Mouse (Mus musculus) neural tube, embryonic 13.5 days (tissue): Measurements from ENCODE around the gene Vps26a. TPM values are rescaled to one million over a fixed set of nuclear protein-coding genes. Genes with fewer than 3 reads are reported as not detected.

Experiments
- ATAC-seq: fragments of 200-750 bp; cut with Nextera tagmentation; 2 replicates; pipeline ENCODE4 v1.8.0; 2017; ENCODE audit warnings: low read depth, mild to moderate bottlenecking, moderate TSS enrichment, moderate library complexity
- H3K27ac ChIP-seq: fragments of 300-500 bp; sonication (generic); replicated peaks from 2 replicates; pipeline ENCODE4 v1.5.1; 2015; ENCODE audit warnings: moderate library complexity, mild to moderate bottlenecking, inconsistent platforms
- H3K27me3 ChIP-seq: fragments of 300-500 bp; sonication (generic); 2 replicates; pipeline ENCODE4 v1.6.1; 2015; ENCODE audit warnings: mild to moderate bottlenecking, inconsistent platforms
- H3K36me3 ChIP-seq: fragments of 300-500 bp; sonication (generic); 2 replicates; pipeline ENCODE4 v1.6.1; 2015; ENCODE audit warnings: mild to moderate bottlenecking, inconsistent platforms
- H3K4me1 ChIP-seq: fragments of 300-500 bp; sonication (generic); replicated peaks from 2 replicates; pipeline ENCODE4 v1.6.1; 2015; ENCODE audit warnings: inconsistent platforms
- H3K4me2 ChIP-seq: fragments of 300-500 bp; sonication (generic); 2 replicates; pipeline ENCODE4 v1.6.1; 2015; ENCODE audit warnings: inconsistent platforms, mild to moderate bottlenecking, moderate library complexity
- H3K4me3 ChIP-seq: fragments of 300-500 bp; sonication (generic); 2 replicates; pipeline ENCODE4 v1.5.1; 2015; ENCODE audit warnings: mild to moderate bottlenecking, inconsistent platforms
- H3K9ac ChIP-seq: fragments of 300-500 bp; sonication (generic); 2 replicates; pipeline ENCODE4 v1.6.1; 2015; ENCODE audit warnings: moderate library complexity, mild to moderate bottlenecking, inconsistent platforms
- H3K9me3 ChIP-seq: fragments of 300-500 bp; sonication (generic); 2 replicates; pipeline ENCODE4 v1.6.1; 2016; ENCODE audit warnings: inconsistent platforms
- WGBS: fragments of 180-500 bp; shearing (Covaris S2); methylation state at CpG from one replicate; pipeline ENCODE4 v1.1.7; 2015; 5-methylcytosine and 5-hydroxymethylcytosine counted together
- polyA plus RNA-seq: library from polyadenylated mRNA; unstranded; fragments of >200 nt; fragmentation: Nextera tagmentation; extraction: Ambion mirVana; gene quantifications from 2 replicates; pipeline ENCODE4 v1.2.1, GENCODE M21; 2015

Gene Vps26a
- polyA plus RNA-seq, 1 experiment from 2014 or later: 67.0 TPM

DNA sequence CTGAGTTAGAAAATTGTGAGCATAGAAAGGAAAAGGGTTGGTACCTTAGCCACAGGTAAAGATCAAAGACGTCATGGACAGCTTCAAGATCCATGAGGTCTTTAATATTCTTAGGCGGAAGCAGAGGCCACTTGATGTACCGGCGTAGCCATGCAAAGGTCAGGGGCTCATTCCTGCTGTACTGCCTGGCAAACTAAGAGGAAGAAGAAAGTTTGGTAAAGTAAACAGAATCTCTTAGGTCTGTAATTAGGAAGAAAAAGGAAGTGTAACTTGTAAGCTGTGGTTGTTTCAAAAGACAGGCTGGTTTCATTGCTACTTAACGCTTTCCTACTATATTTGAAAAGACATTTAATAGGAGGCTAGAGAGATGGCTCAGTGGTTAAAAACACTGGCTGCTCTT, 56.2 kb downstream of the Vps26a start:
- Histone ChIP-seq H3K9me3 (no peaks in the 10 kb centered on the region), H3K27ac (no peak overlapping the region), H3K4me3 (no peak overlapping the region), H3K4me1 (no peaks in the 10 kb centered on the region), H3K27me3 (no peaks in the 10 kb centered on the region), H3K9ac (no peak overlapping the region), H3K4me2 (no peak overlapping the region), H3K36me3 (peaks cover 76% of the 10 kb centered on the region)
- 93% methylated on average over 5 of the region's 5 CpGs for WGBS
- ATAC-seq: no peak

GRCm38 (mm10) chr10:62425081-62425871, 61.3 kb downstream of the Vps26a start:
- Histone ChIP-seq H3K27ac (no peak overlapping the region), H3K4me1 (no peaks in the 10 kb centered on the region), H3K27me3 (no peaks in the 10 kb centered on the region), H3K36me3 (peaks cover 27% of the 10 kb centered on the region), H3K4me2 (no peak overlapping the region), H3K9me3 (no peaks in the 10 kb centered on the region), H3K4me3 (no peak overlapping the region), H3K9ac (no peak overlapping the region)
- 55% methylated on average over 9 of the region's 9 CpGs for WGBS
- peak; percentile 23; the same call in 1 of the 2 replicates for ATAC-seq

GRCm38 (mm10) chr10:62422255-62422654, 64.3 kb downstream of the Vps26a start, which contains the start of gene Hkdc1:
Gene Hkdc1 (minus strand): TSS chr10:62422491.
- H3K9ac ChIP-seq: no peak within 1 kb of the TSS
- H3K27me3 ChIP-seq: no peaks in the 10 kb centered on the region
- no peak within 1 kb of the TSS for H3K4me3 ChIP-seq
- no peak within 1 kb of the TSS for H3K4me2 ChIP-seq
- no peaks in the 10 kb centered on the region for H3K9me3 ChIP-seq
- no peaks in the 10 kb centered on the region for H3K36me3 ChIP-seq
- 38% methylated on average over 15 of the region's 15 CpGs for WGBS
- H3K27ac ChIP-seq: no peak within 1 kb of the TSS
- no peaks in the 10 kb centered on the region for H3K4me1 ChIP-seq
- no peak for ATAC-seq

DNA sequence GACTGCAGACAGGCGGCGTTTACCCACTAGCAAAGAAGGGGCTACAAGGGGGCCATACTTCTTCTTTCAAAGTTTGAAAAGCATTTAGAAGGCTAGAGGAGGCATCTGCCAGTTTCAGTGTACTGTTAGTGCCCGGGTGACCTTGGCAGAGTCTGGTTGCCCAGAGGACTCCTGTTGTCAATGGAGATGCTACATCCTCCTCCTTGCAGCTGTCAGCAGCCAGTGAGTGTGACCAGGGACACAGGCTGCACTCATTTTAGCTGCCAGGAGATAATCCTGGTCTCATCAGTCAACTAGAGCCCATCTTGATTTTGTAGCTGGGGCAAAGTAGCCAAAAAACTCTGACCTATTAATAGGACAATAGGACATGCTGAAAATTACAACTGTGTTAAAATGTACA, 65.5 kb downstream of the Vps26a start:
- Histone ChIP-seq H3K4me1 (no peaks in the 10 kb centered on the region), H3K4me3 (no peak overlapping the region), H3K4me2 (no peak overlapping the region), H3K27ac (no peak overlapping the region), H3K36me3 (no peaks in the 10 kb centered on the region), H3K9me3 (no peaks in the 10 kb centered on the region), H3K9ac (no peak overlapping the region), H3K27me3 (no peaks in the 10 kb centered on the region)
- no peak for ATAC-seq
- 80% methylated on average over 3 of the region's 3 CpGs for WGBS

DNA sequence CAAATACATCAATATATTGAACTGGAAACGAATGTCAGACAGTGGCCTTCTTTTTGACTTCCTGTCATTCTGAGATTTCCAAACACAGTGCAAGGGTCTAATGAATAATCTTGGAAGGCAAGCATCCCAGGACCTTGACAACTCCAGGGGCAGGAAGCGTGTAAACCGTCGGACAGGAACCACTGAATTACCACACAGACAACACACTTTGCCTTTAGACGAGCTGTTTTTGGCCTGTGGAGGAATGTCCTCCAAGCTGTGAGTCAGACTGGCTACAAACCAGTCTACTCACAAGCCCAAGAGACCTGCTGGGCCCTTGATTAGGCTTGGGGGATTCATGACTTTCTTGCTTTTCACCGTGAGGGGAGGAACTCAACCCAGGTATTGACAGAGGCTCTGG, 66.2 kb downstream of the Vps26a start:
- ATAC-seq: no peak
- Histone ChIP-seq H3K27me3 (no peaks in the 10 kb centered on the region), H3K4me3 (no peak overlapping the region), H3K4me1 (no peaks in the 10 kb centered on the region), H3K36me3 (no peaks in the 10 kb centered on the region), H3K9ac (no peak overlapping the region), H3K27ac (no peak overlapping the region), H3K9me3 (no peaks in the 10 kb centered on the region), H3K4me2 (no peak overlapping the region)
- WGBS: 70% methylated on average over 6 of the region's 6 CpGs

DNA sequence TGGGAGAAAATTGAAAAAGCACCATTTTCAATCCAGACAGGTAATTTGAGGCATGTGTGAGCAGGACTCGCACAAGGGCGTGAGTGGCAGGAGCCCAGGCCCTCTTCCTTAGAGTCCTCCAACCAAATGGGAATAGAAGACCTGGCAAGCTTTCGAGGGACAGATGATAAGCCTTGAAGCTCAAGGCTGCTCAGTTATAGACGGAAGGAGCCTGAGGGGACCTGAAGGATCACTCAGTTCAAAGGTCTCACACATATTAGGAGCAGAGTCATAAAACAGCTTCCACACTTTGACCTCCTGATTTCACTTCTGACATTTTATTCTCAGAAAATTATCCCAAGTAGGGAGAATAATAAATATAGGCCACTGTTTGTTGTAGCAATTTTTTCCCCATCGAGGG, 67.2 kb downstream of the Vps26a start:
- Histone ChIP-seq H3K9ac (no peak overlapping the region), H3K27me3 (no peaks in the 10 kb centered on the region), H3K4me2 (no peak overlapping the region), H3K27ac (no peak overlapping the region), H3K4me3 (no peak overlapping the region), H3K9me3 (no peaks in the 10 kb centered on the region), H3K36me3 (no peaks in the 10 kb centered on the region), H3K4me1 (no peaks in the 10 kb centered on the region)
- no peak for ATAC-seq
- 84% methylated on average over 5 of the region's 5 CpGs for WGBS

- Histone ChIP-seq H3K4me2 (no peak overlapping the region), H3K27me3 (no peaks in the 10 kb centered on the region), H3K27ac (no peak overlapping the region), H3K36me3 (no peaks in the 10 kb centered on the region), H3K9me3 (no peaks in the 10 kb centered on the region), H3K4me1 (no peaks in the 10 kb centered on the region), H3K4me3 (no peak overlapping the region), H3K9ac (no peak overlapping the region)
- 41% methylated on average over 7 of the region's 7 CpGs for WGBS
- ATAC-seq: no peak
Measured at GRCm38 (mm10) chr10:62418831-62419356, 67.7 kb downstream of the Vps26a start.

DNA sequence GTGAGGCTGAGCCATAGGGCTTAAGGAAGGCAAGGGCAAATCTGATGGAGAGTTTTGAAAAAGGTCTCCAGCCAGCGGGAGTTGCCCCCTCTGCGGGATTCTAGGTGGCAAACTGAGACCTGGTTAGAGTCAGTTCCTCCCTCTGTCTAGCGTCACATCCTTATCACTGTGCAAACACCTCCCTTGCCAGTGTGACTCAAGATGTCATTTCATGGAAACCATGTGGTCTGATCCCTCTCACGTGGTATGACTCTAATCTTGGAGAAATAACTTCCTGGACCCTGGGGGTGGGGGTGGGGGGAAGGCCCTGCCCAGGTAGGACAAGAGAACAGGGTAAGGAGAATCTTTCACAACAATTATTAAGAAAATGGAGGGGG, 73.0 kb downstream of the Vps26a start:
- Histone ChIP-seq H3K27me3 (no peaks in the 10 kb centered on the region), H3K36me3 (no peaks in the 10 kb centered on the region), H3K4me1 (no peaks in the 10 kb centered on the region), H3K9ac (no peak overlapping the region), H3K27ac (no peak overlapping the region), H3K4me3 (no peak overlapping the region), H3K4me2 (no peak overlapping the region), H3K9me3 (no peaks in the 10 kb centered on the region)
- no peak for ATAC-seq
- WGBS: 61% methylated on average over 4 of the region's 4 CpGs

GRCm38 (mm10) chr10:62412906-62413605, 73.5 kb downstream of the Vps26a start:
- Histone ChIP-seq H3K27ac (no peak overlapping the region), H3K4me2 (no peak overlapping the region), H3K9ac (no peak overlapping the region), H3K4me3 (no peak overlapping the region), H3K9me3 (no peaks in the 10 kb centered on the region), H3K27me3 (no peaks in the 10 kb centered on the region), H3K36me3 (no peaks in the 10 kb centered on the region), H3K4me1 (no peaks in the 10 kb centered on the region)
- no peak for ATAC-seq
- 40% methylated on average over 8 of the region's 8 CpGs for WGBS

DNA sequence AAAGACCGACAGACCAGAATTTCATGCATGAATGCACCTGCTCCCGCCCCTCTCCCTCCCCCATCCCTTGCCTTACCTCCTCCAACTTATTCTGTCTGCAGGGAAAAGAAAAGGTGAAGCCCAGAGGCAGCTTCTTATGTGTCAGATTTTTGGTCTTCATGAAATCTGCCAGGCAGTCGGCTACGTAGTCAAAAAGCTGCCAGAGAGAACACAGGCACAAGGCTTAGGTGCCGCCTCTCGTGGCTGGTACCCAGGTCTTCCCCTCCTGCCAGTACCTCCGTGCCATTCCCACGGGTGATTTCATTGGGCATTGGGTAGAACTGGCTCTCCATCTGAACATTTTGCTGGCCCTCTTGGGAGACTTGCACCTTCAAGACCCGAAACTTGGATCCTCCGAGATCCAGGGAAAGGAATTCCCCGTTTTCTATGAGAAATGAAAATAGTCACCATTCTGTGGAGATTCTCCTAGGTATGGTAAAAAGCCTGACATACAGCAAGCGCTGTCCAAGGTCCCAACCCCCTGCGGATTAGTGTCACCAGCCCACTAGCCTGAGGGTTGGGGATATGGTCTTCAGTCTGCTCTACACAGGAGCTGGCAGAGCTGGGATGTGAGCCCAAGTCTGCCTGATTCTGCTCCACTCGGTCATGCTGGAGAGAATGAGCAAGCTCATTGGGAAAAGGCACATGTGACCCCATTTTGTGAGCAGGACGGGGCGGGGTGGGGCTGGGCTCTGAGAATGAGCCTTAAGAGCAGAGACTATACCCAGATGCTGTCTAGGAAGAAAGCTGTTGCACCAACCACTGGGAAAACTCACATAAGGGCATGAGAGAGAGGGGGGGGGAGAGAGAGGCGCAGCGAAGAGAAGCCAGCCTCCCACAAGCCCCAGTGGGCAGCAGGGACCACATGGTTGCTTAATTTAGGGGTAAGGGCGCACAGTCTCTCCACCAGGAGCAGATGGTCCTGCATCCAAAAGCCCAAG, 74.9 kb downstream of the Vps26a start:
- Histone ChIP-seq H3K36me3 (no peaks in the 10 kb centered on the region), H3K9me3 (no peaks in the 10 kb centered on the region), H3K4me3 (no peak overlapping the region), H3K27ac (no peak overlapping the region), H3K27me3 (no peaks in the 10 kb centered on the region), H3K4me1 (no peaks in the 10 kb centered on the region), H3K9ac (no peak overlapping the region), H3K4me2 (no peak overlapping the region)
- 73% methylated on average over 19 of the region's 19 CpGs for WGBS
- ATAC-seq: no peak

DNA sequence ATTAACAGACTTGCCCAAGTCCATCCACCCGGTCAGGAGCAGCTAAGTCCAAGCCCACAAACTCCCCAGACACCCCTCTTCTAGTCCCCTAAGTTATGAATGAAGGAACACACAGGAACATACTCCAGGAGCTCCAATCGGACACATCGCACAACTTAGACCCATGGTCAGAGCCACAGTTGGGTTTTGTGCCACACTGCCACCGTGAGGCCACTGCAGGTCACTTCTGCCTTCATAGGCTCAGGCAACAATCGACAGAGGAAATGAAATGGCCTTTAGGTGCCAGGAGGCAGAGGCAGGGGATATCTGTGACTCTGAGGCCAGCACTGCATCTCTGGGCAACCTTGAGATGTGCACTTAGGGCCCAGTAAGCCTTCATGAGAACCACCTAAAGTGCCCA, 75.7 kb downstream of the Vps26a start:
- H3K9me3 ChIP-seq: no peaks in the 10 kb centered on the region
- H3K27ac ChIP-seq: no peak overlapping the region
- H3K4me1 ChIP-seq: no peaks in the 10 kb centered on the region
- H3K36me3 ChIP-seq: no peaks in the 10 kb centered on the region
- WGBS: 10% methylated on average over 5 of the region's 5 CpGs
- H3K4me3 ChIP-seq: no peak overlapping the region
- no peak overlapping the region for H3K4me2 ChIP-seq
- H3K9ac ChIP-seq: no peak overlapping the region
- peak; percentile 59; the same call in 1 of the 2 replicates for ATAC-seq
- no peaks in the 10 kb centered on the region for H3K27me3 ChIP-seq
